Mouse (Mus musculus) C2C12 (cell line): ENCODE results near the gene Gmeb1.

ENCODE experiments used
- CTCF ChIP-seq: IDR thresholded peaks from one replicate; pipeline ENCODE4 v1.5.1; 2011; ENCODE audit not compliant: control insufficient read depth, insufficient read depth, insufficient read length
- MAX ChIP-seq: IDR thresholded peaks from one replicate; pipeline ENCODE4 v1.6.1; 2011; ENCODE audit warnings: mild to moderate bottlenecking, control low read depth
- MYOG ChIP-seq: IDR thresholded peaks from one replicate; pipeline ENCODE4 v1.6.1; 2011; ENCODE audit not compliant: control insufficient read depth, insufficient read length; ENCODE audit errors: extremely low read depth

DNA sequence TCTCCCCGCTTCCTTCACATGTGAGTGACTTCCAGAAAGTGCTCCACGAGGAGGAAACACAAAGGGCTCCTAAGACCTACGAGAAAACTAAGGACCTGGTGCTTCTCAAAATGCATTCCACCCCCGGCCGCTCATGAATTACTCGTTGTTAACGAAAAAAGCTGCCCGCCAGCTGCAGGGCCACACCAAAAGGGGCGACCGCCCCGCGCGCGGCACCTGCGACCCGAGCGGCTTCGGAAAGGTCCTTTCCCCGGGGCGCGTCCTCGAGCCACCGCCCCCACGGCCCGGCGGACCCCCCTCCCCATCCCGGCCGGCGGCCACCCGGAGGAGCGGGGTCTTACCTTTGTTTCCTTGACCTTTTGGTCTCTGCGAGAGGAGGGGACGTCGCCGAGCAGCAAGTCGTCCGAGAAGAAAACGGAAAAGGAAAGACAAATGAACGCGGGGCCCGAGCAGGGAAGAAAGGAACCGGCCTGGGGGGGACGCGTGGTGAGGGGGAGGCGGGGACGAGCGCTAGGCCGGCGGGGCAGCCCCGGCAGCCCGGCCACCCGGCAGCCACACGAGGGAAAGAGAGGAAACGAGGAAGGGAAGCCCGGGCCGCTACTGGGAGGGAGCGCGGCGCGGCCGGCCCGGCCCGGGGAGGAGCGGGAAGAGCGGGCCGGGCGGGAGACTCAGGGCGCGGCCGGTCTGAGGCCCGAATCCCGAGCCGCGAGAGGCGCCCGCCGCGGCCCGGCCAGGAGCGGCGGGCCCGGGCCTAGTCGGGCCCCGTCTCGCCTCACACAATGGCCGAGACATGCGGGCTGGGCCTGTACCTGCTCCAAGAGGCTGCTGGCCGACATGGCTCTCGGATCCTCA is 50.1 kb downstream of the Gmeb1 start:
- TF ChIP-seq CTCF = no peak
- TF ChIP-seq MAX = no peak
- no peak for TF ChIP-seq MYOG
